Mouse (Mus musculus): Measurements from ENCODE around the gene Gfpt2. TPM values are rescaled to one million over a fixed set of nuclear protein-coding genes. Genes with fewer than 3 reads are reported as not detected.

The Gfpt2 gene
- total RNA-seq (2012; rRNA removed) (0.04 TPM in 1 of 2 replicates, not detected in the other), total RNA-seq (2014; rRNA removed) (not detected in 2 replicates), polyA plus RNA-seq (2012; ENCODE audit: insufficient read length, low read depth) (not detected in 2 replicates)

DNA sequence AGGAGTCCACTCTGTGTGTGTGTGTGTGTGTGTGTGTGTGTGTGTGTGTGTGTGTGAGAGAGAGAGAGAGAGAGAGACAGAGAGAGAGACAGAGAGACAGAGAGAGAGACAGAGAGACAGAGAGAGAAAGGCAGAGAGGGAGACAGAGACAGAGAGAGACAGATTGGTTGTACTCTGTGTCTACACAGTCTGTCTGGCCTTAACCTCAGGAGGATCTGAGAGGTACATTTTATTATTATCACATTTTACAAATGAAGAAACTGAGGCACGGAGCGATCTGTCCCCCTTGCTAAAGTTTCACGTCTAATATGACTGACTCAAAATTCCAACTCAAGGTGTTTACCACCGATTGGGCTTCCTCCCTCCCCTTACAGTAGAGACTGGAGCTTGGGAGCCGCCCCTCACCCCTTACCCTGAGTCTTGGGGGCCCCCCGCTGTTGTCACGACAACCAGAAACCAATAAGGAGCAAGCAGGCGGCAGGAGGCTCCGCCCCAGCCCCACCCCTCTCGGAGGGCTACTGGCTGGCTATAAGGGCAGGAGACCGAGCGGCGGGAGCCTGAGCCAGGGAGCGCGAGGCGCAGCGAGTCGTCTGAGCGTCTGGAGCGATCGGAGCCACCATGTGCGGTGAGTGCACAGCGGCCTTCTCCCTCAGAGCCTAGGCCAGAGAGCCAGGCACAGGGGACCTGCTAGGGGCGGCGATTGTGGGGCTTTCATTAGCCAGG lies at the start of gene Gfpt2:
Gene Gfpt2, plus strand, starts transcription at position 560 of the 723 bp plus-strand sequence.
- peaks cover 3% of the 10 kb centered on the region for H3K9me3 ChIP-seq (replicated peaks; ENCODE audit: low read length)
- no peak for DNase-seq (ENCODE audit: extremely low read depth)
- no peaks in the 10 kb centered on the region for H3K36me3 ChIP-seq (replicated peaks in 1 of 2; ENCODE audit: control insufficient read depth in 1 of 2, insufficient read depth in 1 of 2, low read length in 1 of 2)
- H3K79me2 ChIP-seq (replicated peaks; ENCODE audit: control insufficient read depth, extremely low read depth, insufficient read depth, poor library complexity, severe bottlenecking) = no peaks in the 10 kb centered on the region
- in situ Hi-C loops (cut with MboI; ENCODE audit: low pct_ligation_motif_present, low pct_unique_long_range_greater_than_20kb, low sequenced_read_pairs) (no loop called here), dilution Hi-C loops (cut with MboI; ENCODE audit: extremely low pct_ligation_motif_present, extremely low pct_unique_long_range_greater_than_20kb, low sequenced_read_pairs) (no loop called here)
- H3K4me2 ChIP-seq (ENCODE audit: insufficient read depth, low read depth, poor library complexity, severe bottlenecking) = peak within 1 kb of the TSS; percentile 33
- H3K4me3 ChIP-seq (replicated peaks in 1 of 3; ENCODE audit: low read depth in 2 of 3, low read length in 2 of 3, poor library complexity in 1 of 3) = no peak within 1 kb of the TSS
- TF ChIP-seq RAD21 (IDR thresholded peaks at IDR 0.05; ENCODE audit: low read depth, low read length) (no peak), ZNF384 (IDR thresholded peaks at IDR 0.05; ENCODE audit: low read depth, low read length) (no peak)
- H3K27me3 ChIP-seq (replicated peaks) = peaks cover 8% of the 10 kb centered on the region
- H3K9ac ChIP-seq (ENCODE audit: insufficient read depth, low read depth) = no peak within 1 kb of the TSS
- H3K27ac ChIP-seq (ENCODE audit: insufficient read depth, low read depth) = no peak within 1 kb of the TSS
- no peaks in the 10 kb centered on the region for H3K4me1 ChIP-seq (ENCODE audit: control insufficient read depth in 1 of 2, insufficient read depth in 2 of 2)

DNA sequence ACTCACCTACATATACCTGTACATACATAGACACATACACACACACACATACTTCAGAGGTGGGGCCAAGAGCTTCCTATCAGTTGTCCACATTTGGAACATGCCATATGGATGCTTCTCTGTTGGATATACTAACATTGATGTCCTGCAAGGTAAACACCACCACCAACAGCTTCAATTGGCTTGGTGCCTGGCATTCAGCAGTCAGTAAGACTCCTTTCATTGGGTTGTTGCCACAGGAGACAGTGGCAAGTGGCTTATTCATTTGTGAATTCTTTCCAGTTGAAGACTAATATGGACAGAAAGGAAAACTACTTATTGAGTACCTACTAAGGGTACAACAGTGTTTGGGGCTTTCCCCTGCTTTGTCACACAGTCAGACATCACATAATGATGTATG lies 49.0 kb upstream of the Gfpt2 start:
- DNase-seq (ENCODE audit: extremely low read depth) = no peak
- no peak overlapping the region for H3K4me3 ChIP-seq (replicated peaks in 1 of 3; ENCODE audit: low read depth in 2 of 3, low read length in 2 of 3, poor library complexity in 1 of 3)
- H3K9me3 ChIP-seq (replicated peaks; ENCODE audit: low read length) = peaks cover 9% of the 10 kb centered on the region
- in situ Hi-C loops (cut with MboI; ENCODE audit: low pct_ligation_motif_present, low pct_unique_long_range_greater_than_20kb, low sequenced_read_pairs) (no loop called here), dilution Hi-C loops (cut with MboI; ENCODE audit: extremely low pct_ligation_motif_present, extremely low pct_unique_long_range_greater_than_20kb, low sequenced_read_pairs) (no loop called here)
- no peak overlapping the region for H3K27ac ChIP-seq (ENCODE audit: insufficient read depth, low read depth)
- no peaks in the 10 kb centered on the region for H3K79me2 ChIP-seq (replicated peaks; ENCODE audit: control insufficient read depth, extremely low read depth, insufficient read depth, poor library complexity, severe bottlenecking)
- peaks cover 0 to 3% of the 10 kb centered on the region in 2 experiments; a peak in 2 of 4 replicates for H3K4me1 ChIP-seq (ENCODE audit: control insufficient read depth in 1 of 2, insufficient read depth in 2 of 2)
- no peak overlapping the region for H3K4me2 ChIP-seq (ENCODE audit: insufficient read depth, low read depth, poor library complexity, severe bottlenecking)
- TF ChIP-seq GABPA (IDR thresholded peaks at IDR 0.05; ENCODE audit: insufficient replicate concordance, low read depth, low read length) = no peak
- TF ChIP-seq ELF1 (IDR thresholded peaks at IDR 0.05; ENCODE audit: low read depth, low read length) = no peak
- TF ChIP-seq POLR2AphosphoS2 (IDR thresholded peaks at IDR 0.05; ENCODE audit: low read depth, low read length) = no peak
- no peak for TF ChIP-seq RAD21 (IDR thresholded peaks at IDR 0.05; ENCODE audit: low read depth, low read length)
- TF ChIP-seq SMC3 (IDR thresholded peaks at IDR 0.05; ENCODE audit: low read depth, low read length) = no peak
- TF ChIP-seq JUN (IDR thresholded peaks at IDR 0.05; ENCODE audit: insufficient read depth, low read depth, low read length) = no peak
- TF ChIP-seq MYC (IDR thresholded peaks at IDR 0.05; ENCODE audit: low read depth, low read length) = no peak
- no peak for TF ChIP-seq MXI1 (IDR thresholded peaks at IDR 0.05; ENCODE audit: low read depth, low read length)
- no peak for TF ChIP-seq NELFE (IDR thresholded peaks at IDR 0.05; ENCODE audit: low read depth, low read length)
- no peak for TF ChIP-seq IRF4 (IDR thresholded peaks at IDR 0.05; ENCODE audit: low read depth, low read length)
- TF ChIP-seq CTCF (conservative IDR thresholded peaks at IDR 0.05 in 1 of 2, IDR thresholded peaks at IDR 0.05 in 1 of 2; ENCODE audit: low read depth in 2 of 2, low read length in 2 of 2) = no peak
- TF ChIP-seq RCOR1 (conservative IDR thresholded peaks at IDR 0.05; ENCODE audit: low read depth, low read length) = no peak
- TF ChIP-seq MEF2A (IDR thresholded peaks at IDR 0.05; ENCODE audit: borderline replicate concordance, low read depth, low read length) = no peak
- H3K36me3 ChIP-seq (replicated peaks in 1 of 2; ENCODE audit: control insufficient read depth in 1 of 2, insufficient read depth in 1 of 2, low read length in 1 of 2) = no peaks in the 10 kb centered on the region
- H3K27me3 ChIP-seq (replicated peaks) = peaks cover 3% of the 10 kb centered on the region
- no peak overlapping the region for H3K9ac ChIP-seq (ENCODE audit: insufficient read depth, low read depth)

All from CH12.LX (cell line).